Mouse (Mus musculus) brain, adult 2 months (tissue): ENCODE data around the gene Polr2i.

Experiments
- DNase-seq: peaks from one replicate; pipeline ENCODE4 v3.0.0; 2011; ENCODE audit warnings: low read depth, low spot score

Polr2i gene

DNA sequence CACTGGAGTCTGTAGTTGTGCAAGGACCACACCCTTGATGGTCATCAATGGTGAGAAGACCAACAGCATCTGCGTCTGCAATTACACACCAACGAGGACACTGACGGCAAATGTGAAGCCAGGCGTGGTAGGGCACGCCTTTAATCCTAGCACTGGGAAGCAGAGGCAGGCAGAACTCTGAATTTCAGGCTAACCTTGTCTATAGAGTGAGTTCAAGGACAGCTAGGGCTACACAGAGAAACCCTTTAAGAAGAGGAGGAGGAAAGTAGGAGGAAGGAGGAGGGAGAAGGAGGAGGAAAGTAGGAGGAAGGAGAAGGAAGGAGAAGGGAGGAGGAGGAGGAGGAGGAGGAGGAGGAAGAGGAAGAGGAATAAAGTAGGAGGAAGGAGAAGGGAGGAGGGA is 33.8 kb downstream of the Polr2i start:
- no peak for DNase-seq

DNA sequence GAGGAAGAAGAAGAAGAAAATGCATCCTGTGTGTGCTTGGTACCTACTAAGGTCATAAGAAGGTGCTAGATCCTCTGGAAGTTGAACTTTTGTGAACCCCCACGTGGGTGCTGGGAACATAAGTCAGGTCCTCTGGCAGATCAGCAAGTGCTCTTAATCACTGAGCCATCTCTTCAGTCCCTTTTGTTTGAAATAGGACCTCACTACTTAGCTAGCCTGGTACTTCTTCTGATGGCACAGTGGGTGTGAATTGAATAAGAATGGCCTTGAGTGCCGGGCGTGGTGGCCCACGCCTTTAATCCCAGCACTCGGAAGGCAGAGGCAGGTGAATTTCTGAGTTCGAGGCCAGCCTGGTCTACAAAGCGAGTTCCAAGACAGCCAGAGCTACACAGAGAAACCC is 34.2 kb downstream of the Polr2i start:
- DNase-seq: no peak

DNA sequence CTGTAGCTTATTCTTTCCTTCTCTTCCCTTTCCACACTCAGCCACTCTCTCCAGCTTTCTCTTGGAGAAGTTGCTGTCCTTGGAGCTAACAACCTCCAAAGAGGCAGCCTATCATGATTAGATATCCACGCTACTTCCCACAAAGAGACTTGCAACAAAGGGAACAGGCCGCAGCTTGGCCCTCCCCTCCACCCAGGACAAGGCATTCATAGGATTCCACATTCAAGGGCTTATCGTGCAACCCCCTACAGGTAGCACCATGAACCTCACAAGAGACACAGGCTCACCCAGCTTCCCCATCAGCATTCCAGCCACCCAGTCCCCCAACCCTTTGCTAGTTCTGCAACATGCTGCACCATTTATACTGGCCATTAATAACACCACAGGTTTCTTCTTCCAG is 35.0 kb downstream of the Polr2i start:
- no peak for DNase-seq

DNA sequence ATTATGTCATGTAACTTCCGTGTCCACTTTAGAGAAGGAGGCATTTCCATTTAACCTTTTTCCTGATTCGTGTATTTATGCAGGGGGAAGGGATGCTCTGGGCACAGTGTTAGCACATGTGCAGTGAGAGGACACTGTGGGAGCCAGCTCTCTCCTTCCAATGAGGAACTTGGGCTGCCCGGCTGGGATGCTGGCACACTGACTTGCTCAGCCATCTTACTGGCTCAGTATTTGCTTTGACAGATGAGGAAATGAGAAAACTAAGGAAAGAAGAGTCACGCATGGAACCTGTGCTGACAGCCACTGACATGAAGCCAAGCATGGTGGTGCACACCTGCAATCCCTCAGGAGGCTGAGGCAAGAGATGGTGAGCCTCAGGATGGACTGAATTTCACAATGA is 37.9 kb downstream of the Polr2i start:
- no peak for DNase-seq

DNA sequence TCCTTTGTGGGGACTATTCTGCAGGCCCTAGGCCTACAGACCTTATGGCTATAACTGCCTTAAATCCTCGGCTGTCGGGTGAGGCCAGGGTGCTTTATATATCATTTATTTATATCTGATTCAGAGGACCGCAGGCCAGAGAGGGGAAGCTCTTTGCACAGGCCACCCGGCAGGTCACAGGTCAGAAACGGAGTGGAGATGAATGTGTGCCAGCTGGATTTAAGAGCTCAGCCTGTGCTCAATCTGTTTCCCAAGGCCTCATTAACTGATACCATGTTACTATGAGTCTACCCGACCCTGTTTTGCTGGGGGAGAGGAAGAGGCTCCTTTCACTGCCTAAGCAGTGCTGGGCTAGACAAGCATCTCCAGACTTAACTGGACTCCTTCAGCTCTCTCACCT is 42.6 kb downstream of the Polr2i start:
- DNase-seq: no peak

DNA sequence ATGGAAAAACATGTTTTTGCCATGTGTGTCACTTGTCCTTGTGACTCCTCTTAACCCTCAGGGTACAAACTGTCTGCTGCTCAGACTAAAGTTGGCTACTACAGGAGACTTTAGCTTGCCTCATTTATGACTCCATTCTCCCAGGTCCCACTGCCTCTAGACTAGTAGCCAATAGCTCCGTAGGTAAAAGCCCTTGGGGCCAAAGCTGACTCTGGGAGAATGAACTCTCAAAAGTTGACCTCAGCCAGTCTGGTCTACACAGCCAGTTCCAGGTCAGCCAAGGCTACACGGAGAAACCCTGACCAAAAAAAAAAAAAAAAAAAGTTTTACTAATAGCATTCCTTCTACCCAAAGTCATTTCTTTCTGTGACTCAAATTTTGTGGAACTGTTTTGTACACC is 47.2 kb downstream of the Polr2i start:
- no peak for DNase-seq

DNA sequence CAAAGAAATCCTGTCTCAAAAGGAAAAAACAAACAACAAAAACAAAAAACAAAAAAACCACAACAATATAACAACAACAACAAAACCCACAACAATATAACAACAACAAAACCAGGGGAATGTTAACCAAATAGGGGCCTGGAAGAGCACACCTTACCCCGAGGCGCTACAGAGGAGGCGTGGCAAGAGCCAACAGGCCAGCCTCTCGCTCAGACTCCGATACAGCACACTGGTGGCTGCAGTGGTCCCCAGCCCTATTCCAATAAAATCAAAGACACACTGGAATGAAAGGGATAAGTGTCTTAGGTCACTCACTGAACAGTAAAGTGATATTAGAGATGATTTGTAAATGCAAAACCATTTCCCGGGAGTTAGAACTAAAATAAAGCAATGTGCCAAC is 47.8 kb downstream of the Polr2i start:
- DNase-seq: no peak

DNA sequence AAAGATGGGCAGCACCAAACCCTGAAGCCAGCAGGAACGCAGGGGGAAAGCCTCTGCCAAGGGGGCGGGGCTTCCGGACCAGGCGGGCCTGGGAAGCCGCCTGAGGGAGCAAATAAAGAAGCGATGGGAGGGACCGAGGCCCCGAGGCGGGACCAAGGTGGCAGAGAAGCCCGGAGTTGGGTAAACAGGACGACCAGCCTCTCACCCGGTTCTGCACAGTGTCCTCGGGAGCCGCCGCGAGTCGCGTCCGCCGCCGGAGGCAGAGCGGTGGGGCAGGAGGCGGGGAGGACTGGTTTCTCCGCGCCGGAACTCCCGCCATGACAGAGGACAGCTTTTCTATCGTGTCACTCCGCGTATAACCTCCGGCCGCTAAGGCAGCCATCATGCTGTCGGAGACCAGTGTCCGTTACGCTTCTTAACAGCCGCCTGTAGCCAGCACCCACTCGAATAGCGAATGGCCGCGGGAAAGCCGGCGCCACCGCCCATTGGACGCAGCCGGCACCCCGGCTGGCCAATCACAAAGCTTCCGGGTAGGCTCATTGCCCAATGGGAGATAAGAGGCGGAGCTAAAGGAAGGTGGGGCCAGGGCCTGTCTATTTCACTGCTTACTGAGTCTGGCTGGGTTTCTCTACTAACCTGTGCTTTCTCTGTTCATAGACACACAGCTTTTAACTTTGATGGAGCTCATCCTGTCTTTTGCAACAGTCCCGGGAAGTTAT is 48.4 kb downstream of the Polr2i start, which contains the start of the genes Thap8 and Wdr62:
Gene Thap8, plus strand, starts transcription at position 144 of the 719 bp plus-strand sequence.
Gene Wdr62, minus strand, starts transcription at position 469 of the 719 bp plus-strand sequence.
- DNase-seq: peak; percentile 97

DNA sequence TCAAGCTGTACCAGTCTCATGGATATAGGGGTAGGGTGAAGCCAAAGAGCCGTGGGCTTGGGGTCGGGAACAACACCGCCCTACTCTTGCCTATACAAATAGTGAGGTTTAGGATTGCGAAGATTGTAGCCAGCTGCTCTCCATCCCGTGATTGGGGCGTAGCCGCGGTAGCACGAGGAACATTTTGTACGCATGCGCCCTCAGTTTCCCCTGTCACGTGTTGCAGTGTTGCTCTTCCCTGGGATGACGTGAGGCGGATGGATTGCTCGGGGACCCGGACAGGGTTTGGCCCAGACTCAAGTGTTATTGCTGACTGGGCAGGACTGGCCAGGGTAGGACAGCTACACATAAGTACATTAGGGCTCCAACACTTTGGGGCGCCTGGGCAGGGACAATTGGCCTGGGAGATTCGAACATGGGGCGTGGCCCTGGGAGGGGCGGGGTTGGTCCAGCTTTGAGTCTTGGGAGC is 49.0 kb downstream of the Polr2i start:
- peak; percentile 95 for DNase-seq

DNA sequence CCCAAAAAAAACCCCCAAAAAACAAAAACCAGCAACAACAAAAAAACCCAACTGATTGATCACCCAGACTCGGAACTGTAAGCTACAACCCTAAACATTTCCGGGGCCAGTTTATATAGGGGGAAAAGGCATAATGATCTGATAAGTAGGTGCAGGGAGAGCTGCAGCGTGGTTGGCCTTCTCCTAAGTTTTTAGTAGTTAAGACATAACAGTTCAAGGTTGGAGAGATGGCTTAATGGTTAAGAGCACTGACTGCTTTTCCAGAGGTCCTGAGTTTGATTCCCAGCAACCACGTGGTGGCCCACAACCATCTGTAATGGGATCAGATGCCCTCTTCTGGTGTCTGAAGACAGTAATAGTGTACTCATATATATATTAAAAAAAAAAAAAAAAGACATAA is 49.8 kb downstream of the Polr2i start:
- no peak for DNase-seq

DNA sequence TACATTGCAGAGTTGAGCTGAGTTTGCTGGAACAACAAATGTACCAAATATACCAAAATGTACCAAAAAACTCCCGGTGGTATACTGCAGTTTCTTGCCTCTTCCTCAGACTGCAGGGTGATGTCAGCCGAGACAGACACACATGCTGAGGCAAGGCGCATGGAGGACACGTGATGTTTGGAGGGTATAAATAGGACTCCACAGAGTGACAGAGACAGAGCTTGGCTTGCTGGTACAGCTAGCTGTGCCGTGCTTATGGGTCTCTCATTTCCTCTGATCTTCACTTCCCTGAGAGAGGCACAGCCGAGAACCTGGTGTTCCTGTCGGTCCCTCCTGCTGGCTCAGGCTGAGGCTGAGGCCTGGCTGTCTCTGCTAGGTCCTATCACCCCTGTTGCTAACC is 51.0 kb downstream of the Polr2i start:
- peak; percentile 55 for DNase-seq
